Mouse (Mus musculus): ENCODE data around the gene Mark1. TPM values are rescaled to one million over a fixed set of nuclear protein-coding genes. Genes with fewer than 3 reads are reported as not detected.
A peak's percentile ranks its signal among the peaks of the same experiment; 100 is the strongest.

Mark1 gene
- total RNA-seq, 1 experiment from 2014 or later = not detected

GRCm38 (mm10) chr1:184965682-184966360, 33.5 kb downstream of the Mark1 start:
- ATAC-seq (replicated peaks; ENCODE audit: insufficient number of reproducible peaks, low FRiP score, low TSS enrichment, poor library complexity, severe bottlenecking) = no peak

GRCm38 (mm10) chr1:184963121-184963693, 36.2 kb downstream of the Mark1 start:
- no peak for ATAC-seq (replicated peaks; ENCODE audit: insufficient number of reproducible peaks, low FRiP score, low TSS enrichment, poor library complexity, severe bottlenecking)

- ATAC-seq (replicated peaks; ENCODE audit: insufficient number of reproducible peaks, low FRiP score, low TSS enrichment, poor library complexity, severe bottlenecking) = no peak
These were observed 37.5 kb downstream of the Mark1 start for GRCm38 (mm10) chr1:184961853-184962252.

- no peak for ATAC-seq (replicated peaks; ENCODE audit: insufficient number of reproducible peaks, low FRiP score, low TSS enrichment, poor library complexity, severe bottlenecking)
These were observed 40.6 kb downstream of the Mark1 start for GRCm38 (mm10) chr1:184958818-184959217.

GRCm38 (mm10) chr1:184958388-184958787, 41.0 kb downstream of the Mark1 start:
- no peak for ATAC-seq (replicated peaks; ENCODE audit: insufficient number of reproducible peaks, low FRiP score, low TSS enrichment, poor library complexity, severe bottlenecking)

GRCm38 (mm10) chr1:184951758-184952157, 47.6 kb downstream of the Mark1 start:
- ATAC-seq (replicated peaks; ENCODE audit: insufficient number of reproducible peaks, low FRiP score, low TSS enrichment, poor library complexity, severe bottlenecking) = no peak

GRCm38 (mm10) chr1:184951057-184951456, 48.3 kb downstream of the Mark1 start:
- no peak for ATAC-seq (replicated peaks; ENCODE audit: insufficient number of reproducible peaks, low FRiP score, low TSS enrichment, poor library complexity, severe bottlenecking)

- no peak for ATAC-seq (replicated peaks; ENCODE audit: insufficient number of reproducible peaks, low FRiP score, low TSS enrichment, poor library complexity, severe bottlenecking)
These were observed 61.3 kb downstream of the Mark1 start for GRCm38 (mm10) chr1:184938106-184938505.

GRCm38 (mm10) chr1:184935980-184936379, 63.4 kb downstream of the Mark1 start:
- ATAC-seq (replicated peaks; ENCODE audit: insufficient number of reproducible peaks, low FRiP score, low TSS enrichment, poor library complexity, severe bottlenecking) = no peak

- ATAC-seq (replicated peaks; ENCODE audit: insufficient number of reproducible peaks, low FRiP score, low TSS enrichment, poor library complexity, severe bottlenecking) = no peak
These were observed 63.9 kb downstream of the Mark1 start for GRCm38 (mm10) chr1:184935490-184935889.

GRCm38 (mm10) chr1:184931097-184931496, 68.3 kb downstream of the Mark1 start:
- no peak for ATAC-seq (replicated peaks; ENCODE audit: insufficient number of reproducible peaks, low FRiP score, low TSS enrichment, poor library complexity, severe bottlenecking)

GRCm38 (mm10) chr1:184928382-184928781, 71.0 kb downstream of the Mark1 start:
- ATAC-seq (replicated peaks; ENCODE audit: insufficient number of reproducible peaks, low FRiP score, low TSS enrichment, poor library complexity, severe bottlenecking) = no peak

GRCm38 (mm10) chr1:184927911-184928310, 71.5 kb downstream of the Mark1 start:
- ATAC-seq (replicated peaks; ENCODE audit: insufficient number of reproducible peaks, low FRiP score, low TSS enrichment, poor library complexity, severe bottlenecking) = no peak

- ATAC-seq (replicated peaks; ENCODE audit: insufficient number of reproducible peaks, low FRiP score, low TSS enrichment, poor library complexity, severe bottlenecking) = no peak
These were observed 76.5 kb downstream of the Mark1 start for GRCm38 (mm10) chr1:184922824-184923223.

GRCm38 (mm10) chr1:184920057-184920456, 79.3 kb downstream of the Mark1 start:
- no peak for ATAC-seq (replicated peaks; ENCODE audit: insufficient number of reproducible peaks, low FRiP score, low TSS enrichment, poor library complexity, severe bottlenecking)

GRCm38 (mm10) chr1:184918227-184918888, 81.0 kb downstream of the Mark1 start:
- ATAC-seq (replicated peaks; ENCODE audit: insufficient number of reproducible peaks, low FRiP score, low TSS enrichment, poor library complexity, severe bottlenecking) = no peak

GRCm38 (mm10) chr1:184912336-184912735, 87.0 kb downstream of the Mark1 start:
- ATAC-seq (replicated peaks; ENCODE audit: insufficient number of reproducible peaks, low FRiP score, low TSS enrichment, poor library complexity, severe bottlenecking) = no peak

- no peak for ATAC-seq (replicated peaks; ENCODE audit: insufficient number of reproducible peaks, low FRiP score, low TSS enrichment, poor library complexity, severe bottlenecking)
These were observed 87.5 kb downstream of the Mark1 start for GRCm38 (mm10) chr1:184911861-184912260.

GRCm38 (mm10) chr1:184908558-184908957, 90.8 kb downstream of the Mark1 start:
- 0 out of 2 replicates have a peak, but pooled peaks have one; percentile 36 for ATAC-seq (replicated peaks; ENCODE audit: insufficient number of reproducible peaks, low FRiP score, low TSS enrichment, poor library complexity, severe bottlenecking)
